14 mouse cellular contexts compared by ENCODE assay signal in the genomic region with DNA sequence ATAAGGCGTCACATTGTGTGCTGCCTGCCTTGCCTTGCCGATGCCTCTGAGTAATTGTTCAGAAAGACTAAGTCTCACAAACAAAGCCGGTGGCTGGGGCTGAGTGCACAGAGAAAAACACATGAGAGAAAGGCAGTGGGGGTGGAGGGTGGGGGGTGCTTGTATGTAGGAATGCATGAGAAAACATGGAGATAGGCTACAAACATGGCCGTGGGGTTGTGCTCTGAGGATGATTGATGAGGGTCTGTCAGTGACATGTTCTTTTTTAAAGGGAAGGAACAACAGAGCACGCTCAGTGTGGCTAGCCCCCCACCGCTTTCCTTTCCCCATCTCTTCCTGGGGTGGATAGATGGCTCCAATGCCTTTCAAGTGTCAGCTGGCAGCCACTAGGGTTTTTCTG.
"Had no signal": no experiment of that assay in that cellular context is flagged by ENCODE, and none has a peak within 500 bp of the region (broad histone marks: within the 10 kb centered on the region; RNA-seq: fewer than 3 reads in every experiment).

No protein-coding gene starts in this region.

- H3K36me3 ChIP-seq: limb, embryonic 12.5 days; stomach, embryonic 15.5 days had no signal

- H3K9ac ChIP-seq: limb, embryonic 12.5 days; liver, embryonic 14.5 days; stomach, embryonic 15.5 days had no signal

- DNase-seq: kidney, adult 18-20 months; kidney, postnatal 25 days; liver; lung, adult 18-20 months; lung, postnatal 36 days; retina, postnatal 1 day; right cerebral cortex, postnatal 14 days; thymus, adult 2 months; thymus, postnatal 25 days had no signal

- H3K9me3 ChIP-seq: limb, embryonic 12.5 days; stomach, embryonic 15.5 days had no signal

- H3K27ac ChIP-seq: limb, embryonic 12.5 days; liver, embryonic 14.5 days; stomach, embryonic 15.5 days had no signal

- H3K4me2 ChIP-seq: limb, embryonic 12.5 days; midbrain, embryonic 11.5 days; stomach, embryonic 15.5 days had no signal

- ATAC-seq: midbrain, embryonic 16.5 days had no signal

- H3K4me1 ChIP-seq: stomach, embryonic 15.5 days had no signal

- H3K27me3 ChIP-seq: stomach, embryonic 15.5 days had no signal

- H3K4me3 ChIP-seq: limb, embryonic 12.5 days; stomach, embryonic 15.5 days had no signal
